Mouse (Mus musculus): ENCODE results near the gene BC053393.

DNA sequence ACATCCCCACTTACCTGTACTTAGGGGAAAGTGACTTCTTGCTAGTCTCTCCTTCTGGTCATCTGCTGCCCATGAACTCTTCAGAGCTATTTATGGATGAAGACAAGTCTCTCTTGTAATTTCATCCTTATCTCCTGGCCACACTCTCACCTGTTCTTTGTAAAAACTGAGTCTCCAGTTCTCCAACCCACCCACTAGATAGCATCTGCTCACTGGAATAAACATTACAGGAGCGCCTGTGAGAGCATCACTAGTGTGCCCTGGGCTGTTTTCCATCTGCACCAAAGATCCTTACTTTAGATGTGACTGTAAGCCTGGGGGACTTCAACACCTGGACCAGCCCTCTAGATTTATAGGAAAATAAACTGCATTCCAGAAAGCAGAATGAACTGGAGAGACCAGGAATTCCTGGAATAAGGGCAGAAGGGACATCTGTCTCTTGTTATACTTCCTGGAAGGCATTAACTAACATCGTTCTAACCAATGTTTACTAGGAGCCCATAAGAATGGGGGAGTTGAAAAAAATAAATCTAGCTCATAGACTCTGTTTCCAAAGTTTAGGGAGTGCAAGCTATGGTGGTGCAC lies 58.0 kb downstream of the BC053393 start, which contains the start of gene Dppa1:
- TF ChIP-seq CTCF (IDR thresholded peaks at IDR 0.05; ENCODE audit: low read depth, low read length) (no peak), POLR2A (IDR thresholded peaks at IDR 0.05; ENCODE audit: borderline replicate concordance, low read depth, low read length) (no peak)

All from bone marrow macrophage, adult 2 months (primary cell).